Mouse (Mus musculus) limb, embryonic 14.5 days (tissue): ENCODE data around the gene Senp1. TPM values are rescaled to one million over a fixed set of nuclear protein-coding genes. Genes with fewer than 3 reads are reported as not detected.

ENCODE experiments used
- ATAC-seq: fragments of 200-750 bp; cut with Nextera tagmentation; 2 replicates; pipeline ENCODE4 v1.8.0; 2017; ENCODE audit warnings: low read depth, moderate number of reproducible peaks, moderate TSS enrichment; ENCODE audit not compliant: low FRiP score
- DNase-seq: peaks from one replicate; pipeline ENCODE4 v3.0.0-alpha.2; 2015; ENCODE audit warnings: low spot score
- H3K27ac ChIP-seq: fragments of 300-500 bp; sonication (generic); replicated peaks from 2 replicates; pipeline ENCODE4 v1.5.1; 2014; ENCODE audit warnings: low read depth, mild to moderate bottlenecking, low read length, moderate library complexity, mixed read lengths
- H3K27me3 ChIP-seq: fragments of 300-500 bp; sonication (generic); 2 replicates; pipeline ENCODE4 v1.6.1; 2014; ENCODE audit warnings: low read length, mixed read lengths; ENCODE audit not compliant: control insufficient read depth, insufficient read depth
- H3K36me3 ChIP-seq: fragments of 300-500 bp; sonication (generic); 2 replicates; pipeline ENCODE4 v1.6.1; 2014; ENCODE audit warnings: mild to moderate bottlenecking, low read length, moderate library complexity, mixed read lengths; ENCODE audit not compliant: control insufficient read depth, insufficient read depth
- H3K4me1 ChIP-seq: fragments of 300-500 bp; sonication (generic); 2 replicates; pipeline ENCODE4 v1.6.1; 2014; ENCODE audit warnings: antibody characterized with exemption, low read length, mixed read lengths; ENCODE audit not compliant: control insufficient read depth, insufficient read depth
- H3K4me2 ChIP-seq: fragments of 300-500 bp; sonication (generic); replicated peaks from 2 replicates; pipeline ENCODE4 v1.6.1; 2014; ENCODE audit warnings: low read depth, mild to moderate bottlenecking, low read length, moderate library complexity; ENCODE audit not compliant: severe bottlenecking
- H3K4me3 ChIP-seq: fragments of 300-500 bp; sonication (generic); replicated peaks from 2 replicates; pipeline ENCODE4 v1.5.1; 2014; ENCODE audit warnings: low read length
- H3K9ac ChIP-seq: fragments of 300-500 bp; sonication (generic); 2 replicates; pipeline ENCODE4 v1.6.1; 2014; ENCODE audit warnings: mild to moderate bottlenecking, low read depth, low read length, moderate library complexity; ENCODE audit not compliant: severe bottlenecking
- H3K9me3 ChIP-seq: fragments of 300-500 bp; sonication (generic); 2 replicates; pipeline ENCODE4 v1.6.1; 2016; ENCODE audit warnings: low read length; ENCODE audit not compliant: control insufficient read depth
- POLR2A ChIP-seq: fragments of 200-500 bp; IDR thresholded peaks from 2 replicates; pipeline ENCODE4 v1.8.0; 2012; ENCODE audit warnings: inconsistent platforms, mild to moderate bottlenecking, moderate library complexity, borderline replicate concordance; ENCODE audit not compliant: insufficient read depth, insufficient read length; ENCODE audit errors: extremely low read depth
- WGBS: fragments of 180-500 bp; shearing (Covaris S2); extraction: QIAGEN DNeasy Blood & Tissue Kit; methylation state at CpG from one replicate; pipeline ENCODE4 v1.1.7; 2014; 5-methylcytosine and 5-hydroxymethylcytosine counted together
- polyA plus RNA-seq, 2 experiments: library from polyadenylated mRNA; depleted of rRNA in 1 of 2; stranded (reverse) in 1 of 2; unstranded in 1 of 2; fragments of >200 nt; fragmentation: Nextera tagmentation in 1 of 2; extraction: Ambion mirVana in 1 of 2; gene quantifications; 2 replicates each; pipeline versions ENCODE4 v1.2.1 to v1.2.3; 2012 to 2014

Gene Senp1
- polyA plus RNA-seq, 2 experiments = 30.5 to 32.5 TPM

GRCm38 (mm10) chr15:98131451-98131850 lies 37.9 kb upstream of the Senp1 start:
- Histone ChIP-seq H3K27ac (no peak overlapping the region), H3K4me3 (no peak overlapping the region), H3K27me3 (no peaks in the 10 kb centered on the region), H3K4me1 (no peaks in the 10 kb centered on the region), H3K4me2 (no peak overlapping the region), H3K9ac (no peak overlapping the region), H3K36me3 (peaks cover 96% of the 10 kb centered on the region), H3K9me3 (no peaks in the 10 kb centered on the region)
- 93% methylated on average over 7 of the region's 7 CpGs for WGBS
- no peak for DNase-seq
- TF ChIP-seq POLR2A = no peak
- no peak for ATAC-seq

GRCm38 (mm10) chr15:98131001-98131400 lies 37.5 kb upstream of the Senp1 start:
- TF ChIP-seq POLR2A = no peak
- WGBS = 90% methylated on average over 4 of the region's 4 CpGs
- H3K36me3 ChIP-seq = peaks cover 96% of the 10 kb centered on the region
- H3K27me3 ChIP-seq = no peaks in the 10 kb centered on the region
- H3K9me3 ChIP-seq = no peaks in the 10 kb centered on the region
- no peak for ATAC-seq
- H3K4me1 ChIP-seq = no peaks in the 10 kb centered on the region
- H3K4me2 ChIP-seq = no peak overlapping the region
- no peak overlapping the region for H3K4me3 ChIP-seq
- no peak overlapping the region for H3K27ac ChIP-seq
- DNase-seq = no peak
- no peak overlapping the region for H3K9ac ChIP-seq

- no peak for TF ChIP-seq POLR2A
- 93% methylated on average over 20 of the region's 20 CpGs for WGBS
- DNase-seq = no peak
- Histone ChIP-seq H3K4me1 (no peaks in the 10 kb centered on the region), H3K9me3 (no peaks in the 10 kb centered on the region), H3K36me3 (peaks cover 95% of the 10 kb centered on the region), H3K27ac (no peak overlapping the region), H3K9ac (no peak overlapping the region), H3K4me3 (no peak overlapping the region), H3K27me3 (no peaks in the 10 kb centered on the region), H3K4me2 (no peak overlapping the region)
- no peak for ATAC-seq
Observed at GRCm38 (mm10) chr15:98120831-98121230, 27.3 kb upstream of the Senp1 start.

- no peak for TF ChIP-seq POLR2A
- ATAC-seq (no peak), DNase-seq (no peak)
- no peak overlapping the region for H3K4me3 ChIP-seq
- H3K4me1 ChIP-seq = no peaks in the 10 kb centered on the region
- H3K9me3 ChIP-seq = no peaks in the 10 kb centered on the region
- H3K36me3 ChIP-seq = peaks cover 93% of the 10 kb centered on the region
- H3K27me3 ChIP-seq = no peaks in the 10 kb centered on the region
- H3K27ac ChIP-seq = no peak overlapping the region
- no peak overlapping the region for H3K9ac ChIP-seq
- H3K4me2 ChIP-seq = no peak overlapping the region
- WGBS = 87% methylated on average over 12 of the region's 12 CpGs
Observed at GRCm38 (mm10) chr15:98119363-98119762, 25.8 kb upstream of the Senp1 start.

- Histone ChIP-seq H3K9ac (no peak overlapping the region), H3K4me2 (no peak overlapping the region), H3K27me3 (no peaks in the 10 kb centered on the region), H3K9me3 (no peaks in the 10 kb centered on the region), H3K4me3 (no peak overlapping the region), H3K36me3 (peaks cover 78% of the 10 kb centered on the region), H3K27ac (no peak overlapping the region), H3K4me1 (no peaks in the 10 kb centered on the region)
- no peak for TF ChIP-seq POLR2A
- ATAC-seq = no peak
- no peak for DNase-seq
- WGBS = 89% methylated on average over 5 of the region's 5 CpGs
Observed at GRCm38 (mm10) chr15:98116287-98116686, 22.7 kb upstream of the Senp1 start.

DNA sequence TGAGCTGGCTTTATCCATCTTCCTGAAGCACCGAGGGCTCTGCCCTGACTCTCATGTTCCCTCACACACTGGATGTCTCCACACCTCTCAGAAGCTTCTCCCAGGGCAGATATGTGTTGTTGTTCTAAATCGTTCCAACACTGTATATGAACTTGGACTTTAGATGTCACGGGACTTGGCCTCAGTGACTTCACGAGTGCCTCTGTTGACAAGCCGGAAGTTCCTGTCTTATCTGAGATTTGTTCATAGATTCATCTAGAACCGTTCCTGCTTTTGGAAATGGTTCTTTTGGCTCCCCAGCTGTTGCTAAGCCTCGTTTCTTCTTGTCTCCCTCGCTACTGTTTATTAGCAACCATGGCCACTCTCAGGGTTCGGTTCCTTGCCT lies 22.2 kb upstream of the Senp1 start:
- Histone ChIP-seq H3K9ac (no peak overlapping the region), H3K27me3 (no peaks in the 10 kb centered on the region), H3K4me1 (no peaks in the 10 kb centered on the region), H3K4me2 (no peak overlapping the region), H3K36me3 (peaks cover 72% of the 10 kb centered on the region), H3K9me3 (no peaks in the 10 kb centered on the region), H3K27ac (no peak overlapping the region), H3K4me3 (no peak overlapping the region)
- 87% methylated on average over 9 of the region's 9 CpGs for WGBS
- DNase-seq (no peak), ATAC-seq (no peak)
- no peak for TF ChIP-seq POLR2A
